Mouse (Mus musculus) heart, embryonic 15.5 days (tissue): ENCODE results near the gene Trim56. TPM values are rescaled to one million over a fixed set of nuclear protein-coding genes. Genes with fewer than 3 reads are reported as not detected.
"Not testable (repeated sequence)": the region's sequence is repeated elsewhere in the genome, so short reads cannot be mapped to it uniquely, and the experiment has no call there.

ENCODE experiments used
- ATAC-seq: fragments of 200-750 bp; cut with Nextera tagmentation; replicated peaks from 2 replicates; pipeline ENCODE4 v1.8.0; 2017; ENCODE audit warnings: low read depth, moderate TSS enrichment; ENCODE audit not compliant: insufficient number of reproducible peaks, insufficient read depth, low FRiP score
- H3K27ac ChIP-seq: fragments of 300-500 bp; sonication (generic); 2 replicates; pipeline ENCODE4 v1.5.1; 2015; ENCODE audit warnings: mild to moderate bottlenecking, inconsistent platforms
- H3K27me3 ChIP-seq: fragments of 300-500 bp; sonication (generic); 2 replicates; pipeline ENCODE4 v1.6.1; 2015; ENCODE audit warnings: inconsistent platforms
- H3K36me3 ChIP-seq: fragments of 300-500 bp; sonication (generic); 2 replicates; pipeline ENCODE4 v1.6.1; 2015; ENCODE audit warnings: mild to moderate bottlenecking, inconsistent platforms
- H3K4me1 ChIP-seq: fragments of 300-500 bp; sonication (generic); replicated peaks from 2 replicates; pipeline ENCODE4 v1.6.1; 2015; ENCODE audit warnings: inconsistent platforms
- H3K4me2 ChIP-seq: fragments of 300-500 bp; sonication (generic); 2 replicates; pipeline ENCODE4 v1.6.1; 2015; ENCODE audit warnings: inconsistent platforms, mild to moderate bottlenecking, moderate library complexity
- H3K4me3 ChIP-seq: fragments of 300-500 bp; sonication (generic); 2 replicates; pipeline ENCODE4 v1.5.1; 2015; ENCODE audit warnings: mild to moderate bottlenecking, inconsistent platforms
- H3K9ac ChIP-seq: fragments of 300-500 bp; sonication (generic); 2 replicates; pipeline ENCODE4 v1.6.1; 2015; ENCODE audit warnings: mild to moderate bottlenecking, inconsistent platforms
- H3K9me3 ChIP-seq: fragments of 300-500 bp; sonication (generic); replicated peaks from 2 replicates; pipeline ENCODE4 v1.6.1; 2016; ENCODE audit warnings: inconsistent platforms
- WGBS: fragments of 180-500 bp; shearing (Covaris S2); methylation state at CpG from one replicate; pipeline ENCODE4 v1.1.7; 2015; ENCODE audit warnings: mixed read lengths; 5-methylcytosine and 5-hydroxymethylcytosine counted together
- polyA plus RNA-seq: library from polyadenylated mRNA; unstranded; fragments of >200 nt; fragmentation: Nextera tagmentation; extraction: Ambion mirVana; gene quantifications from 2 replicates; pipeline ENCODE4 v1.2.1, GENCODE M21; 2015

Trim56 gene
- polyA plus RNA-seq = 6.5 and 9.4 TPM in 2 replicates

DNA sequence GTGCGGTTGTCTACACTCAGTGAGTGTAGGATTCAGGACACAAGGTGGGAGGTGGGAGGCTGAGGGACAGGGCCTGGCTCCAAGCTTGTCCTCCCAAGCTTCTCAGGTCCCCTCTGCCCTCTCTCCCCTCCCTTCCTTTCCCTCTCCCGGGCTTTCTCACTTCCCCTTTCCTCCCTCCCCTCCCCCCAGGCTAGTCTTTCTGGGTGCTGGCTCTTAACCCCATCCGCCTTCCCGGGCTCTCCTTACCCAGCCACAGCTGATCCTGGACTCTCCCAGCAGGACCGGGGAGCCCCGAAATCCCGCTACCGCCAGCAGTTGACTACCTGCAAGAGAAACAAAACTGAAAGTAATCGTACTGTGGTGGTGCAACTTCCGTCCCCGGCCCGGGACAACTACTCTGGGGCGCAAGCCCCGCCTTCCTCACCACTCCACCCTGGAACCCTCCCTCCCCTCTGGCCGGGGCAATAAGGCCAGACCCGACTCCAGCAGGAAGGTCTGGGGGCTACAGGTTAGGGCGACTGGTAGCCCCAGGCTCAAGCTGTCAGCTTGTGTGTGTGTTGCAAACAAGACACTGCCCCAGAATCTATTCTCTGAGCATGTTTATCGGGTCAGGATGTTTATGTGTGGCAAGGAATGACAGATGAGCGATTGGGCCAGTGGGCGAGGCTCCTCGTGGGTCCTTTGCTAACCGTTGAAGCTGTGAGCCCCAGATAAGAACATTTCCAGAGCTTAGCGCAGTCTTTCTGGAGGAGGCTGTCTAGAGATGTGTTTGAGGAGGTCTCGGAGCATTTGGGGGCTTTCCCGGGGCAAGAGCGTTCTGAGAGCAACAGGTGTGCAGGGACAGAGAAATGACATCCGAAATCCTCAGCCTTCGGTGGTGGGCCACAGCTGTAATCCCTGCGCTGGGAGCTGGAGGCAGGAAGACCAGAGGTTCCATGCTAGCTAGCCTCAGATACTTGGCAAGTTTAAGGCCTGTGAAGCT lies at the start of gene Trim56:
Gene Trim56 (minus strand): TSS at position 344 of the 982 bp plus-strand sequence.
- no peaks in the 10 kb centered on the region for H3K9me3 ChIP-seq
- no peaks in the 10 kb centered on the region for H3K27me3 ChIP-seq
- ATAC-seq = peak; percentile 67
- WGBS = 4% methylated on average over 29 of the region's 29 CpGs
- peak within 1 kb of the TSS; percentile 77 for H3K27ac ChIP-seq
- H3K4me2 ChIP-seq = peak within 1 kb of the TSS; percentile 88
- H3K4me1 ChIP-seq = peaks cover 17% of the 10 kb centered on the region
- H3K4me3 ChIP-seq = peak within 1 kb of the TSS; percentile 69
- H3K36me3 ChIP-seq = peaks cover 24% of the 10 kb centered on the region
- peak within 1 kb of the TSS; percentile 74 for H3K9ac ChIP-seq

DNA sequence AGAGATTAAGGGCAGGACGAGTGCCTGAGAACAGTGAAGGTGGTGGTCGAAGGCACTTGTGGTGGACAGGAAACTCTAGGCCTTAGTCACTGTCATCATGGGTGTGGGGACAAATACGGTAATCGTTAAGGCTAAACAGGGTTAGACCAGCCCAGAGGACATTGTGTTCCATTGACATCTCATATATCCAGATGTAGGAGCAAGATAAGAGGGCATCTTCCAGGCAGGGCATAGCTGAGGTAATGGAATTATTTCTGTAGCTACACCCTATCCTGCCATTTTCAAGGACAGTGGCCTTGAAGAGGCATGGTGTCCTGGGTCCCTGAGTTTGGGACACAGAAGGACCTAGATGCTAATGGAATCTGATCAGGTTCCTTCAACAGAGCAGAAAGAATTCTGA lies 45.8 kb upstream of the Trim56 start:
- H3K27ac ChIP-seq = no peak overlapping the region
- WGBS = 66% methylated on average over 4 of the region's 4 CpGs
- no peaks in the 10 kb centered on the region for H3K36me3 ChIP-seq
- H3K9ac ChIP-seq = no peak overlapping the region
- 0 out of 2 replicates have a peak, but pooled peaks cover 2% of the 10 kb centered on the region for H3K27me3 ChIP-seq
- no peak overlapping the region for H3K4me3 ChIP-seq
- no peaks in the 10 kb centered on the region for H3K9me3 ChIP-seq
- H3K4me2 ChIP-seq = no peak overlapping the region
- H3K4me1 ChIP-seq = no peaks in the 10 kb centered on the region
- ATAC-seq = no peak

DNA sequence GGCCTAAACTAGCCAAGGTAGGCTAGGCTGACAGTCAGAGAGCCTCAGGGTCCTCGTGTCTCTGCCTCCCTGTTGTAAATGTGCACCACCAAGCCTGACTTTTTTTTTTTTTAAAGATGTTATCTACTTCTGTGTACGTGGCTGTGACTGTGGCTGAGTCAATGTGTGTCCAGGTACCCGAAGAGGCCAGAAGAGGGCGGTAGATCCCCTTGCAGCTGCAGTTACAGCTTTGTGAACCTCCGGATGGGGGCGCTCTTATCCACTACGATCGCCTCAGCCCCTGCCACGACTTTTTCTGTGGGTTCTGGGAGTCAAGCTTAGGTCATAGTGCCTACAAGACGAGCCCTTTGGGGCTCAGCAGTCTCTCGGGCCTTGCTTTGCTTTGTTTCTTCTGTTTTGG lies 43.5 kb upstream of the Trim56 start:
- WGBS = 26% methylated on average over 11 of the region's 11 CpGs
- no peaks in the 10 kb centered on the region for H3K9me3 ChIP-seq
- H3K4me3 ChIP-seq = no peak overlapping the region
- H3K36me3 ChIP-seq = no peaks in the 10 kb centered on the region
- no peak for ATAC-seq
- no peak overlapping the region for H3K9ac ChIP-seq
- H3K27me3 ChIP-seq = no peaks in the 10 kb centered on the region
- H3K4me2 ChIP-seq = no peak overlapping the region
- no peaks in the 10 kb centered on the region for H3K4me1 ChIP-seq
- no peak overlapping the region for H3K27ac ChIP-seq

DNA sequence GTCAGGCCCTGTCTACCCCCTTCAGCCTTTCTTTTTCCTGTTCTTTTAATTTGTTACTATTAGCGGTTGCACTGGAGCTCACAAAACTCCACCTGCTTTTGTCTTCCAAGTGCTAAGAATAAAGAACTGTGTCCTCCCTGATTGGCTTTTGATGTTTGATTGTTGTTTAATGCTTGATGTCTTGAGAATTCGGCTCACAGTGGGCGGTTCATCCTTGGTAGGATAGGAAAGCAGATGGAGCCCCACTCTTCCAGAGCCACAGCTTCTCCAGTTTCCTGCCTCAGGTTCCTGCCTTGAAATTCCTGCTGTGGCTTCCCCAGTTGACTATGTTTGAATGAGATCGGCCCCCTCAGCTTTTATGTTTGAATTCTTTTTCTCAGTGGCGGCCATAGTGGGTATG lies 37.3 kb upstream of the Trim56 start:
- Histone ChIP-seq H3K36me3 (no peaks in the 10 kb centered on the region), H3K4me2 (no peak overlapping the region), H3K27me3 (no peaks in the 10 kb centered on the region), H3K27ac (no peak overlapping the region), H3K9me3 (peaks cover 4% of the 10 kb centered on the region; the same call in 1 of the 2 replicates), H3K4me1 (no peaks in the 10 kb centered on the region), H3K9ac (no peak overlapping the region), H3K4me3 (no peak overlapping the region)
- ATAC-seq = no peak
- 91% methylated on average over 5 of the region's 5 CpGs for WGBS

- WGBS = 52% methylated on average over 2 of the region's 2 CpGs
- ATAC-seq = no peak; the same call in 1 of the 2 replicates
- peaks cover 4% of the 10 kb centered on the region; the same call in 1 of the 2 replicates for H3K9me3 ChIP-seq
Observed at GRCm38 (mm10) chr5:137152623-137153022, 36.6 kb upstream of the Trim56 start.

DNA sequence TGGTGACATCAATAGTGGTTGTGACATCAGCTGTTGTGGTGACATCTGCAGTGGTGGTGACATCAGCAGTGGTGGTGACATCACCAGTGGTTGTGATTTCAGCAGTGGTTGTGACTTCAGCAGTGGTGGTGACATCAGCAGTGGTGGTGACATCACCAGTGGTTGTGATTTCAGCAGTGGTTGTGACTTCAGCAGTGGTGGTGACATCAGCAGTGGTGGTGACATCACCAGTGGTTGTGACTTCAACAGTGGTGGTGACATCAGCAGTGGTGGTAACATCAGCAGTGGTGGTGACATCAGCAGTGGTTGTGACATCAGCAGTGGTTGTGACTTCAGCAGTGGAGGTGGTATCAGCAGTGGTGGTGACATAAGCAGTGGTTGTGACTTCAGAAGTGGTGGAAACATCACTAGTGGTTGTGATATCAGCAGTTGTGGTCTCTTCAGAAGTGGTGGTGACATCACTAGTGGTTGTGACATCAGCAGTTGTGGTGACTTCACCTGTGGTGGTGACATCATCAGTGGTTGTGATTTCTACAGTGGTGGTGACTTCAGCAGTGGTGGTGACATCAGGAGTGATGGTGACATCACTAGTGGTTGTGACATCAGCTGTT lies 33.4 kb upstream of the Trim56 start, which contains the start of gene Muc3:
Gene Muc3 (minus strand): TSS at position 51 of the 611 bp plus-strand sequence.
- not testable (repeated sequence) for ATAC-seq, H3K9me3 ChIP-seq

More at GRCm38 (mm10) chr5:137152623-137153022, 36.6 kb upstream of the Trim56 start:
- Histone ChIP-seq H3K27ac (no peak overlapping the region), H3K9ac (no peak overlapping the region), H3K4me3 (no peak overlapping the region), H3K36me3 (no peaks in the 10 kb centered on the region), H3K4me2 (no peak overlapping the region), H3K27me3 (no peaks in the 10 kb centered on the region), H3K4me1 (no peaks in the 10 kb centered on the region)

DNA sequence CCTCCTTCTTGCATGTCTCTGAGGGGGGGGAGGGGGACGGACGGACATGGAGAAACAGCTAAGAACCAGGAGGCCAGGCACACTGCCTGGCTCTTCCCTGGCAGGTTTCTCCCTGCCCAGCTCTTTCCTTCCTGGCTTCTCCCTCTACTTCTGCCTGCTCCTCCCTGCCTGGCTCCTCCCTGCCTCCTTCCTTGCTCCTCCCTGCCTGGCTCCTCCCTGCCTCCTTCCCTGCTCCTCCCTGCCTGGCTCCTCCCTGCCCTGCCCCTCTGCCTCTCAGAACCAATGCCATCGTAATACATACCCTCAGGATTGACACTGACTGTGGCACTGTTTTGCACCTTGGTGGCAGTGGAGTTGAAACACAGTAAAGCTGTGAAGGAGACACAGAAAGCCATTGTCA lies 24.8 kb upstream of the Trim56 start:
- Histone ChIP-seq H3K9ac (no peak overlapping the region), H3K27me3 (peaks cover 8% of the 10 kb centered on the region), H3K36me3 (no peaks in the 10 kb centered on the region), H3K4me3 (no peak overlapping the region), H3K27ac (no peak overlapping the region), H3K4me2 (no peak overlapping the region), H3K4me1 (no peaks in the 10 kb centered on the region), H3K9me3 (no peaks in the 10 kb centered on the region)
- ATAC-seq = no peak
- 14% methylated on average over 3 of the region's 3 CpGs for WGBS

More for the DNA sequence above, 33.4 kb upstream of the Trim56 start, which contains the start of gene Muc3:
- not testable (repeated sequence) for H3K9ac ChIP-seq, H3K36me3 ChIP-seq, H3K27me3 ChIP-seq, H3K4me2 ChIP-seq, H3K27ac ChIP-seq, H3K4me1 ChIP-seq, H3K4me3 ChIP-seq

DNA sequence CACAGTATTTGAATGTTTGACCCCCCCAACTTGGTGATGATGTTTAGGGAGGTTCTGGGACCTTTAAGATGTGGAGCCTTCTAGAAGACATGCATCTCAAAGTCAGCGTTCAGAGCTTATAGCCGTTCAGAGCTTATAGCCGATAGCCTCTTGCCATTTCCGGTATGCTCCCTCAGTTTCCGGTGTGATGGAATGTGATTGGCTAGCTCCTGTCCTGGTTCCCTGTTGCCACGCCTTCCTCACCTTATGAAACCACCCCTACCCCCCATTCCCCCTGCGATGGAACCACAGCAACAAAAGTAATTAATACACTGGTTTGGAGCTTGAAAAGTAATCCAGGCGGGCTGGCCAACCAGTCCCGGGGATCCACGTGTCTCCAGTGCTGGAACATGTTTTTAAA lies 23.0 kb upstream of the Trim56 start:
- Histone ChIP-seq H3K4me2 (no peak overlapping the region), H3K27ac (no peak overlapping the region), H3K9me3 (no peaks in the 10 kb centered on the region), H3K9ac (no peak overlapping the region), H3K27me3 (peaks cover 8% of the 10 kb centered on the region), H3K36me3 (no peaks in the 10 kb centered on the region), H3K4me3 (no peak overlapping the region), H3K4me1 (no peaks in the 10 kb centered on the region)
- ATAC-seq = no peak
- WGBS = 79% methylated on average over 10 of the region's 10 CpGs

DNA sequence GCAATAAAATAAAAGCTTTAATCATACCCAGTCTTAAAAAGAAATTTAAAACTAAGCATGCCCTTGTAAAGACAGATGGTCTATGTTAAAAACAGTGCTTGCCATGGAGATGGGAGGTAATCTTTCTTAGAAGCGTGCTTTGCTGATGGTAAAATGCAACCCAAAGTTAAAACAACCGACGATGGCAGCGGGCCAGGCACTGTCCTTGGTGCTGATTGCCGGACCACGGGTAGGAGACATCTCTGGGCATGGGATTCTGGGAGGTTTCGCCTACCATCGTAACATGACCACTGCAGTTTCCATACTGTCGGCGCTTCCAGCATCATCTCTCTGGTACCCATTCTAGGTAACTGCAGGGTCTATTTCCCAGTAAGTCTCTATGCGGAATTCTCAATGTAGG lies 18.9 kb upstream of the Trim56 start:
- H3K9me3 ChIP-seq = no peaks in the 10 kb centered on the region
- H3K36me3 ChIP-seq = no peaks in the 10 kb centered on the region
- no peak overlapping the region for H3K4me2 ChIP-seq
- H3K27me3 ChIP-seq = peaks cover 17% of the 10 kb centered on the region
- no peak overlapping the region for H3K4me3 ChIP-seq
- H3K9ac ChIP-seq = no peak overlapping the region
- no peak overlapping the region for H3K27ac ChIP-seq
- H3K4me1 ChIP-seq = no peaks in the 10 kb centered on the region
- ATAC-seq = no peak
- WGBS = 33% methylated on average over 11 of the region's 11 CpGs

- no peaks in the 10 kb centered on the region for H3K4me1 ChIP-seq
- no peak for ATAC-seq
- no peak overlapping the region for H3K27ac ChIP-seq
- no peak overlapping the region for H3K4me3 ChIP-seq
- 0% methylated on average over 3 of the region's 3 CpGs for WGBS
- no peaks in the 10 kb centered on the region for H3K36me3 ChIP-seq
- no peak overlapping the region for H3K4me2 ChIP-seq
- no peaks in the 10 kb centered on the region for H3K9me3 ChIP-seq
- no peak overlapping the region for H3K9ac ChIP-seq
- peaks cover 14% of the 10 kb centered on the region; the same call in 1 of the 2 replicates for H3K27me3 ChIP-seq
Observed at GRCm38 (mm10) chr5:137131490-137131889, 15.5 kb upstream of the Trim56 start.

DNA sequence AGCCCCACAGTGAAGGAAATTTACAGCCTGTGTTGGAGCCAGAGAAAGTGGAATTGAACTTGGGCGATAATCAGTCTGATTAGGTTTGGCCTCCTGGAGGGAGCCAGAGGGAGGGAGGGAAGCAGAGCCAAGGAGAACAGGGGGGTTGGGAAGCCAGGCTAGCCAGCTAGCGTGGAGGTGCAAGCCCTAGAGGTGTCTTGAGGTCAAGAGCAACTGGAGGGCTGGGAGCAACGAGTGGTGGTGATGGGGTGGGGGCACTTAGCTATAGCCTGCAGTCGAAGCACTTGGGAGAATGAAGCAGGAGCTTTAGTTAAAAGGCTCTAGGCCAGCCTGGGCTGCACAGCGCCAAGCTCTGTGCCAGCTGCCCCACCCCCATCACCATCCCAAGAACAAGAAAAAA lies 13.3 kb upstream of the Trim56 start:
- 17% methylated on average over 5 of the region's 5 CpGs for WGBS
- ATAC-seq = no peak
- 0 out of 2 replicates have a peak, but pooled peaks cover 14% of the 10 kb centered on the region for H3K27me3 ChIP-seq

More for the DNA sequence above, 13.3 kb upstream of the Trim56 start:
- Histone ChIP-seq H3K4me2 (no peak overlapping the region), H3K36me3 (no peaks in the 10 kb centered on the region), H3K4me1 (no peaks in the 10 kb centered on the region), H3K27ac (no peak overlapping the region), H3K4me3 (no peak overlapping the region), H3K9ac (no peak overlapping the region), H3K9me3 (no peaks in the 10 kb centered on the region)
